Mouse (Mus musculus) spleen, adult 2 months (tissue): Measurements from ENCODE around the gene Fam20a.

ENCODE experiments used
- CTCF ChIP-seq: fragments of 200-500 bp; IDR thresholded peaks from 2 replicates; pipeline ENCODE4 v1.5.1; 2011; ENCODE audit warnings: mild to moderate bottlenecking, inconsistent platforms; ENCODE audit not compliant: insufficient read depth, insufficient read length, insufficient replicate concordance; ENCODE audit errors: extremely low read depth
- POLR2A ChIP-seq: fragments of 200-500 bp; IDR thresholded peaks from 2 replicates; pipeline ENCODE4 v1.6.1; 2011; ENCODE audit warnings: low read depth, low read length, inconsistent platforms

DNA sequence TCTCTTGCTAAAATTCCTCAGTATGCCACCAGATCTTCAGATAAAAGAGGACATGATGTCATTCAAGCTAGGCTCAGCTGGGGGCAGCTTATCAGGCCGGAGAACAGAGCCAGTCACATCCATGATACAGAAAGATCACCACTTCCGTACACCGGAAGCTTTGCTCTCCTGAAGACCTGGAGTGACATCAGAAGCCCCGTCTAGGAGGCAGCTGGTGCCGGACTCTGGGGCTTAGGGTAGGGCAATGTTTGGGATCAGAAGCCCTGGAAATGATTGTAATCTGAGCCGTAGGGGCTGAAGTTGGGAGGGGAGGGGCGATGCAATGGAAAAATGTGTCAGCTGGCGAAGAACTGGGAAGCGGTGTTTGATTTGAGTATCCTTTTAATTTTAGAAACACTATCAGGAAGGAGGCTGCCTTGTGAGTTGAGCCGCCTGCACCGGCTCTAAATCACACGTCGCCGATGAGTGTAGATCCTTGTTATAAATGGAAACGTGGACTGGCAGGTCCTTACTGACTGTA lies 99.5 kb downstream of the Fam20a start:
- TF ChIP-seq CTCF (no peak), POLR2A (no peak)
